8 mouse cellular contexts compared by ENCODE assay signal in the genomic region with DNA sequence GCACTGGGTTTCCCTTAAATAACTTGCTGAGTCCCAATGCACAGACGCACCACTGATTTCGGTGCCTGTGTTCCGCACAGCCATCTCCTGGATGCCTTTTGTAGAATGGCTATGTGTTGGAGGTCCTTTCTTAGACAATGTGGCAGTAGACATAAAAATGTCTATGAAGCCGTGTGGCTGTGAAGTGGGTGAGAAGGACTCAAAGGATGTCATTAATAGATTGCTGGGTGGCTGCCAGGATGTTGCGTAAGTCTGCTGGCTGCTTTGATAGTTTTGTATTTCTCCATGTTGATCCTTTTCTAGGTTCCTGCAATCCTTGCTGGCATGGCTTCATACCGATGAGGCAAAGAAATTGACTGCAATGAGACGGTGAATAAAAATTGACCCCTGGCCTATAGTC.
A peak's percentile ranks its signal among the peaks of the same experiment; 100 is the strongest.
DNase-seq lines count a peak whose midpoint lies in the region; ATAC-seq and TF ChIP-seq lines count a peak whose summit lies in the region.

No protein-coding gene starts in this region.

- H3K79me2 ChIP-seq in C2C12 (ENCODE audit: control insufficient read depth, insufficient read depth), result no peaks in the 10 kb centered on the region

- H3K4me1 ChIP-seq in heart, embryonic 11.5 days (ENCODE audit: control insufficient read depth, insufficient read depth, low read length), result no peaks in the 10 kb centered on the region
- H3K4me1 ChIP-seq in midbrain, embryonic 14.5 days (ENCODE audit: control insufficient read depth, insufficient read depth, low read length), result no peaks in the 10 kb centered on the region

- H3K27ac ChIP-seq in heart, embryonic 11.5 days (ENCODE audit: low read depth, low read length), result no peak overlapping the region
- no peak overlapping the region for H3K27ac ChIP-seq in midbrain, embryonic 14.5 days (replicated peaks; ENCODE audit: low read depth, low read length)

- no peaks in the 10 kb centered on the region for H3K9me3 ChIP-seq in heart, embryonic 11.5 days (replicated peaks; ENCODE audit: control insufficient read depth, low read length)
- no peaks in the 10 kb centered on the region for H3K9me3 ChIP-seq in midbrain, embryonic 14.5 days (ENCODE audit: control insufficient read depth, low read length)

- no peak overlapping the region for H3ac ChIP-seq in C2C12 (ENCODE audit: control insufficient read depth, insufficient read length, low read depth)

- intact Hi-C loops in left cerebral cortex, postnatal 14 days (cut with DNase I), result no loop called here

- TF ChIP-seq CTCF in C2C12 (IDR thresholded peaks at IDR 0.05; ENCODE audit: control insufficient read depth, insufficient read depth, insufficient read length), result no peak

- H3K4me3 ChIP-seq in heart, embryonic 11.5 days (ENCODE audit: low read depth, low read length), result no peak overlapping the region
- no peak overlapping the region for H3K4me3 ChIP-seq in C2C12 (ENCODE audit: insufficient read depth, poor library complexity, severe bottlenecking)
- H3K4me3 ChIP-seq in midbrain, embryonic 14.5 days (replicated peaks; ENCODE audit: low read depth, low read length), result no peak overlapping the region

- no peak overlapping the region for H3K4me2 ChIP-seq in heart, embryonic 11.5 days
- no peak overlapping the region for H3K4me2 ChIP-seq in midbrain, embryonic 14.5 days (ENCODE audit: low read length)

- H3K79me3 ChIP-seq in C2C12 (ENCODE audit: low read depth), result no peaks in the 10 kb centered on the region

- no peaks in the 10 kb centered on the region for H3K27me3 ChIP-seq in heart, embryonic 11.5 days (ENCODE audit: control insufficient read depth, insufficient read depth, low read length)
- no peaks in the 10 kb centered on the region for H3K27me3 ChIP-seq in C2C12 (ENCODE audit: control insufficient read depth, insufficient read depth, insufficient read length)
- H3K27me3 ChIP-seq in midbrain, embryonic 14.5 days (ENCODE audit: control insufficient read depth, insufficient read depth, low read length), result no peaks in the 10 kb centered on the region

- no peaks in the 10 kb centered on the region for H3K36me3 ChIP-seq in heart, embryonic 11.5 days (ENCODE audit: control insufficient read depth, insufficient read depth, low read length)
- H3K36me3 ChIP-seq in C2C12 (ENCODE audit: control insufficient read depth, insufficient read depth), result no peaks in the 10 kb centered on the region
- no peaks in the 10 kb centered on the region for H3K36me3 ChIP-seq in midbrain, embryonic 14.5 days (ENCODE audit: control insufficient read depth, insufficient read depth, low read length)

- no peak overlapping the region for H3K9ac ChIP-seq in heart, embryonic 11.5 days (ENCODE audit: low read depth, low read length)
- H3K9ac ChIP-seq in midbrain, embryonic 14.5 days (replicated peaks; ENCODE audit: low read length), result no peak overlapping the region

- peak; percentile 98 for DNase-seq in heart, adult 11 months
- DNase-seq in gastrocnemius, adult 8-10 months (ENCODE audit: low spot score in 2 of 2), result peak; percentile 65 to 76
- peak; percentile 37 to 46 for DNase-seq in left cerebral cortex, postnatal 14 days (ENCODE audit: low spot score in 2 of 2)
- no peak for DNase-seq in midbrain, embryonic 14.5 days
- no peak for DNase-seq in testis, postnatal 14 days (ENCODE audit: low spot score)

- ATAC-seq in heart, embryonic 11.5 days (replicated peaks; ENCODE audit: insufficient number of reproducible peaks, low FRiP score, low TSS enrichment), result no peak
- ATAC-seq in CD4-positive, CD25-positive, alpha-beta regulatory T cell, adult 4 months, result no peak
- ATAC-seq in midbrain, embryonic 14.5 days (ENCODE audit: low FRiP score, low TSS enrichment), result no peak

- 79% methylated on average over 7 of the region's 7 CpGs for WGBS in heart, embryonic 11.5 days (ENCODE audit: insufficient replicate concordance)
- WGBS in midbrain, embryonic 14.5 days, result 87% methylated on average over 7 of the region's 7 CpGs

TF ChIP-seq in C2C12, 6 proteins besides CTCF, POLR2A, EP300 and RAD21:
- TF ChIP-seq CEBPB (IDR thresholded peaks at IDR 0.05; ENCODE audit: low read depth), result peak; percentile 82
- TF ChIP-seq MAX (IDR thresholded peaks at IDR 0.05), result no peak

Comparison
In these comparisons a context has a peak if more than half of its experiments do, and no peak if none do; other contexts are left out.
1. DNase-seq: peak in heart, adult 11 months (single experiment), gastrocnemius, adult 8-10 months (2 of 2) and left cerebral cortex, postnatal 14 days (2 of 2); none in midbrain, embryonic 14.5 days (single experiment) and testis, postnatal 14 days (single experiment).